Mouse (Mus musculus): ENCODE results near the gene Piezo1.

Gene Piezo1

DNA sequence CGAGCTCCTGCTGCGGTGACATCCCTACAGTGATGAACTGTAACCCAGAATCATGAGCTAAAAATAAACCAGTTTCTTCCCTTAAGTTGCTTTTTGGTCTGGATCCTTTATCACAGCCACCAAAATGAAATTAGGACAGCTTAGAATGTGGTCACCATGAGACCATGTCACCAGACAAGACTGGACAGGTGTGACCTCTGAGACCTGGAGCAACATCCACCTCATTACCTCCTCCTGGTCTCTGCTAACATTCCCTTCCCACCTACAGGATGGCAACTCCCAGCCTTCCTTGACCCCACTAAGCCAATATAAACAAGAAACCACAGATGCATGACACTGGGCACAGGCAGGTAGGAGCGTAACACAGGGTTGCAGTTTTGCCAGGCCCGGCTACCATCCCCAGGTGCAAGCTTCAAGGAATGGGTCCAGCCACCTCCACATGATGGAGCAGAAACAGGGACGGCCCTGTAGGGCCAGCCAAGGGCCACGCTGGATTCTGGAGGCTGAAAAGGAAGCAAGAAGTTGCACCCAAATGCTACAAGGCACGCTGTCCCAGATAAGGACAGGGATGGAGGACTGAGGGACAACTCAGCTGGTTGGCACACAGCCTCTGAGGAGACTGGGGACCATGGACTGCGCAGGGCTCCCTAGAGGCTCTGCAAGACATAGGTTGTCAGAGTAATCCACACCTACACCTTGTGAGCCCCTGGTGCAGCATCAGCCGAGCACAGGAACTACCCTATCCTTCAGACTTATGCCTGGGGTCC, 12.6 kb downstream of the Piezo1 start:
- no peak for DNase-seq

GRCm38 (mm10) chr8:122537812-122538211, 13.3 kb downstream of the Piezo1 start:
- no peak for DNase-seq

DNA sequence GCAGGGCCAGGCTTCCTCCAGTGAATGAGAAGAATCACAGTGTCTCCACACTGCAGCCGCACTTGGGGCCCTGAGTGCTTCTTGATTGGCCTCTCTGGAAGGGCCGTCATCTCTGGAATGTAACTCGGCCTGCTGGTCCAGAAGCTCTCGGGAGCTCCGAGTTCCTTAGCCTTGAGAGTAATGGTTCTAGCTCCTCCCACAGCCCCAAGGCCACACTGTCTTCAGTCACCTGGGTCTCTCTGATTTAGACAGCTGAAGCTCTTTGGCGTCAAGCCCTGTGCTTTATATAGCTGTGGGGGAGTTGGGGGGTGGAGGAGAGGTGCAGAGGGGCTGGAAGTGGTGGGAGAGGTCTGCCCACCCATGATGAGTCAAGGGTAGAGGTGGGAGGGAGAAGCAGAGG, 14.1 kb downstream of the Piezo1 start:
- no peak for DNase-seq

GRCm38 (mm10) chr8:122531312-122531711, 19.8 kb downstream of the Piezo1 start:
- DNase-seq: no peak

GRCm38 (mm10) chr8:122529159-122529558, 22.0 kb downstream of the Piezo1 start:
- peak; percentile 68 for DNase-seq

DNA sequence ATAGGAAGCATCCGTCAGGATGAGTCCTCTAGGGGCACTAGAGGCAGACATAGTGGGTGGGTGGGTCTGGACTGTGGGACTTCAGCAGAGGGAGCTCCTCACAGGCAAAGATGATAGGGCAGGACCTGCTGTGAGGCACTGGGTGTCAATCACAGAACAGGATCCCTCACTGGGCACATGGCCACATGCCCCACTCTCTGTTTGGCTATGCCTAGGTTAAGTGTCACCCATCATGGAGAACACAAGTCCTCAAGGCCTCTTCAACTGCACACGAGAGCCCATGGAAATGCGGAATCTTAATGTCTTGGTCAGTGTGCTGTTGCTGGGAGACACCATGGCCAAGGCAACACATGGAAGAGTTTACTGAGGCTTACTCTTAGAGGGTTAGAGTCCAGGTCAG, 23.2 kb downstream of the Piezo1 start:
- DNase-seq: no peak

GRCm38 (mm10) chr8:122526526-122527170, 24.5 kb downstream of the Piezo1 start:
- DNase-seq: peak; percentile 78

GRCm38 (mm10) chr8:122526084-122526483, 25.0 kb downstream of the Piezo1 start:
- no peak for DNase-seq

DNA sequence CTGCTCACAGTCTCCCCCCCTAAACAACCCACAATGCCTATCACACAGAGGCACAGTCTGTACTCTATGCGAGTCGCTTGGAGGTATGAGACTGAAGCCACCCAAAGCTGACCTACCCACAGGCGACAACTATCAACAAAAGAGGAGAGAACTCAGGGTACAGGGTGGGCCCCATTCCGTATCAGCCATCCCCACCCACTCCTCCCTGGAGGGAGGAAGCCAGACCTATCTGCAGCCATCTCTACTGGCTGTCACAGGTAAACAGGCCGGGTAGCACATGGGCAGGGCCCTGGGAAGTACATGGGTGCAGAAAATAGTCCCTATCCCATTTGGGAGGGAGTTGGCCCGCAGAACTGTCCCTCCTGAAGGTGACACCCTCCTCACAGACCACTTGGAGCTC, 26.1 kb downstream of the Piezo1 start:
- no peak for DNase-seq

DNA sequence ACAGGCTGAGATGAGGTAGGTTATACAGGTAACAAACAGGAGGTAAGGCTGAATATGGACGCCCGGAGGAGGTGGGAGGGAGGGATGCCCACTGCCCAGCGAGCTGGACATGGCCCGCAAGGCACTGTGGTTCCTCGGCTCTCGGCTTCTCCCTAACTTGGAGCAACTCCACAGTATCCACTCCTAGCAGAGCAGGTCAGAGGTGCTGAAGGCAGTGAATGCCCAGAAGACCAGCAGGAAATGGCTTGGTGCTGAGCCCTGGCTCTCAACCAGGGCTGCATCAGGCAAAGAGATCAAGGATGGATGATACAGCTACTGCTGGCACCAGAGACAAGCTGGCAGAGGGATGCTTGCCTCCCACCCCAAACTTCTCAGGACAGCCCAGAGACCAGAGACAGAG, 26.6 kb downstream of the Piezo1 start:
- peak; percentile 62 for DNase-seq

DNA sequence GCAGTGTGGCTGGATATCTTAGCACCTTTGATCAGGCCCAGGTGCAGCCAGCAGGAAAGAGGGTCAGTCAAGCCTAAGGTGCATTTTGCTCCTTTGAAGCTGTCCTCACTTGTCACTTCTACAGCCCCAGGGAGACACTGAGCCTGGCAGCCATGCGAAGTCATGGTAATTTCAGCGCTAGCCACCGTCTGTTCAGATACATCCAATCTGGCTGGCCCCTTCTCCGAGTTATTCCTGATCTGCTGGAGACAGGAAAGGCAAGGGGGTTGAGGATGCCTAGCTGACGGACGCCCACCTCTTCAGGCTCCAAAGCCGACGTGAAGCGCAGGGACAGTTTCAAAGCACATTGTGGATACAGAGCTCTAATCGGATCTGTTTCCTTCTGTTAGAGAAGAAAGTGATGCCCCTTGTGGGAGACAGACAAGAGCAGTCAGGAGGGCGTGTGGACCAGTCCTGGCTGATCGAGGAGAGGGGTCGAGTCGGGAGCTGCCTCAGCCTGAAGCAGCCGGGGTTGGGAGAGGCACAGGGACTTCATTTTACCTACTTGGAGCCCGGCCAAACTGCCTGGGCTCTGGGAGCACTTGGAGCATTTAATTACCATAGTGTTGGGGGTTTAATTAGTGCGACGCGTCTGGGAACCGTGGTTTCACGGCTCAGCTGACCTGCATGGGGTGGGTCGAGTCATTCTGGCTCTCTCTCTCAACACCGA, 27.3 kb downstream of the Piezo1 start:
- DNase-seq: peak; percentile 77

GRCm38 (mm10) chr8:122522796-122523651, 28.1 kb downstream of the Piezo1 start:
- DNase-seq: peak; percentile 88

- DNase-seq: no peak
These were observed 30.5 kb downstream of the Piezo1 start for GRCm38 (mm10) chr8:122520611-122521010.

GRCm38 (mm10) chr8:122517541-122518190, 33.5 kb downstream of the Piezo1 start:
- DNase-seq: peak; percentile 44

DNA sequence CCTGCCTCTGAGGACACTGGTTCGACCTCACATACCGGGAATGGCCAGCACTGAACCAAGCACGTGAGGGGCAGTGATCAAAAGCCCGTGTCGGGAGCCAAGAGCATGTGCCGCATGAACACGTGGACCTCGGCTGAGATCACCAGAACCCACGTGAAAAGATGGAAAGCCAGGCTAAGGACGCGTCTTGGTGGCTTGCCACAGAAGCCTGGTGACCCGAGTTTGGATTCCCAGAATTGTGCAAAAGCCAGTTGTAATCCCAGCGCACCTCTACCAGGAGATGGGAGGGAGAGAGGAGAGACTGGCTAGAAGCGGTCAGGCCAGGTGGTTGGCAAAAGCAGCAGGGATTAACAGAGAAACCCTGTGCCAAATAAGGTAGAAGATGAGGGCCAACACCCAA, 35.4 kb downstream of the Piezo1 start:
- peak; percentile 65 for DNase-seq

GRCm38 (mm10) chr8:122512392-122512791, 38.7 kb downstream of the Piezo1 start:
- DNase-seq: no peak

DNA sequence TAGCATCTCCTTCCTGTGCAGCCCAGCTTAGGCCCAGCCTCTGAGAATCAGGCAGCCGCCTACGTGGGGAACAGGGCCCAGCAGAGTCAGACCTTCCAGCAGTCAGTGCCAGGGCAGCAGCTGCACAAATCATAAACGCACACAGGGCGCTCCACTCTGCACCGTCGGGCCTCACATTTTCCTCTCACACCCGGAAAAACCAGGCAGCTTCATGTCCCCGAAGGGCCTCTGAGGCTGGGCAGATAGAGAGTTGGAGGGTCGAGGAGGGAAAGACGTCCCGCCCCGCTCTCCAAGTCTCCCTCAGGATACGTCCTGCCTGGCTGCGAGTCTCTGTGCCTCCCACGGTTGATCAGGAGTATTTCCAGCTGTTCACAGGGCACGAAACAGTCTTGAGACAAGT, 39.6 kb downstream of the Piezo1 start:
- DNase-seq: no peak

DNA sequence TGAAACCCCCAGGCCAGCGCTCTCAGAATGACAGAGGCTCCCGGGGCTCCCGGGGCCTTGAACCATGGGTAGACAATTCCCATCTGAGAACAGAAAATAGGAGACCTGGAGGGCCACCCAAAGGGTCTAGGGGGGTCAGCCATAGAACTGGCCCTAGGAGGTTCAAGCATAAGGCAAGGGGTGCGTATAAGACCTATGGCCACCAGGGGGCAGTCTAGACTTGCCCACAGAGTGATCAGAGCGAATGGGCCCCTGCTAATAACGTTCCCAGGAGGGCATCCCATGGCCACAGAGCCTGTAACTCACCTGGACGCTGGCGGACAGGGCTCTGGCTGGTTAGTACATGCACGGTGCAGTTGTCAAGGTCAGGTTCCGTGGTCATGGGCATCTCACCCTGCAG, 50.3 kb downstream of the Piezo1 start:
- DNase-seq: peak; percentile 85

DNA sequence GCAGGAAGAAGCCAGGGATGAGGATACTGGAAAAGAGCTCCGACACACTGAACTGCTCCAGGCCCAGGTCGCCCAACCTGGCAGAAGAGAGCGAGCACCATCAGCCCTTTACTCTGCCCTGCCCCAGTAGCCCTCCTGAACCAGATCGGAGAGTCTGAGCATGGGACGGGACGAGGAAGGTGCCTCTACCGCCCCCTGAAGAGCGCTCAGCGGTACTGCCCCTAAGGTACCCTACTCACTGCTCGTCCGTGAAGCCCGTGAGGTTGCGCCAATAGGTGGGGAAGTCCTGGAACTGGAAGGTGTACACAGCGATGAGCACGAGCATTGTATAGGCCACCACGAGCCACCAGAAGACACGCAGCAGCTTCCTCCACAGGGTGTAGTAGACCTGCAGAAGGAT, 53.2 kb downstream of the Piezo1 start:
- no peak for DNase-seq

DNA sequence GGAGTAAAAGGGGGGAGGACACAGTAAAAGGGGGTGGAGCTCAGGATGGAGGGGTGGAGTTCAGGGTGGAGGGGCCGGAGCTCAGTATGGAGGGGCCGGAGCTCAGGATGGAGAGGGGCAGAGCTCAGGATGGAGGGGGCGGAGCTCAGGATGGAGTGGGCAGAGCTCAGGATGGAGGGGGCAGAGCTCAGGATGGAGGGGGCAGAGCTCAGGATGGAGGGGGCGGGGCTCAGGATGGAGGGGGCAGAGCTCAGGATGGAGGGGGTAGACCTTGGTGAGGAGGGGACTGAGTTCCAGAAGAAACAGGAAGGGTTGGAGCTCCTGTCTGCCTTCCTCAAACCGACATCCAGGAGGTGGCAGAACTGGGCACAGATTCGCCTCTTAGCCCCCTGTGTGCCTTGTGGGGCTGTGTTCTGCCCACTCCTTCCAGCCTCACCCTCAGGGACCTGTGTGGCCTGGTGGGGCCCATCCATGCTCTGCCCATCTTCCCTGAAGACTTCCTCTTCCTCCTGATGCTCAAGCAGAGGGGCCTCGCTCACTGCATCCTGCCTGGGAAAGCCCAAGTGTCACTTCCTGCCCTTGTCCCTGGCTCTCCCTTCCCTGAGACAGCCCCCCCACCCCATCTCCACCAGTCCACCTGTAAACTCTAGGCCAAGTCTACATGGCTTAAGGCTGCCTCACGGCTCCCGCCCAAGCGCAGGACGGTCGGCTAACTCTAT, 54.0 kb downstream of the Piezo1 start:
- no peak for DNase-seq

- DNase-seq: no peak
These were observed 62.7 kb downstream of the Piezo1 start for GRCm38 (mm10) chr8:122488387-122488786.

- no peak for DNase-seq
These were observed 66.3 kb downstream of the Piezo1 start for GRCm38 (mm10) chr8:122484831-122485230.

Data from kidney, adult 18-20 months (tissue).